Mouse (Mus musculus): ENCODE measurements around the gene Jade3.

The Jade3 gene

DNA sequence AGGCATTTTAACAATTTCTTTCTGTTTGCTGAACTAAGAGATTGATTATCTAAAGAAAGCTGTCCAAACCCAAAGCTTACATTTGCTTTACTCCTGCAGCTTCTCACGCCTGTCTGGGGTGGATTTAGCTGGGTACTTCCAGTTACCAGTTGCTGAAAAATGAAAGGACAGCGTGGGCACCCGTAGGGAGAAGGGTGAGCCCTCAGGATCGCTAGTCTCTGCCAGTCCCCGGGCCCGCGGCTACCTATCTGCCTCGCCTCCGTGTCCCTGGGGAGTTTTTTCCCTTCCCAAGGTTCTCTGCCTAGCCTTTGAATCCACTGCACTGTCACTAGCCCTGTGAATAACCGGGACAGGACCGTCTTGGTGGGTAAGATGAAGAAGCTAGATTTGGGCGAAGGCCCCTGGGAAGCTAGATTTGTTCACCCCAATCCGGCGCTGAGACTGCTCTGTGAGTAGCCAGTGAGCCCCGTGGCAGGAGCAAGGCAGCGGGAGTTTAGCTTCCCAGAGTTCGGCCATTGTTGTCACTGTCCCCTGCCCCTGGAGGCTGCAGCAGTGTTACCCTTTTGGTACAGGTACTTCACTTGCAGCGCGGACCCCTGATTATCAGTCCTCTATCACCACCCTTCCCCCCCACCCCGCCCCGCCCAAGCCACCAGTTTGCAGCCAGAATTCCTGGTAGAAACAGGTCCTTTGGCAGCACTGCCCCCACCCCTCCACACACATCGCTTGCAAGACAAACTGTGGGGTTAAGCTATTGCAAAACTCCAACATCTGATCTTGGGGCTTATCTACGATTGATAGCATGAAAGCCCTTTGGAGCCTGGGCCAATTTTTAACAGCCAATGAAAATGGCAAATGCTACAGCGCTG is 122.8 kb downstream of the Jade3 start:
- DNase-seq = peak; percentile 34

DNA sequence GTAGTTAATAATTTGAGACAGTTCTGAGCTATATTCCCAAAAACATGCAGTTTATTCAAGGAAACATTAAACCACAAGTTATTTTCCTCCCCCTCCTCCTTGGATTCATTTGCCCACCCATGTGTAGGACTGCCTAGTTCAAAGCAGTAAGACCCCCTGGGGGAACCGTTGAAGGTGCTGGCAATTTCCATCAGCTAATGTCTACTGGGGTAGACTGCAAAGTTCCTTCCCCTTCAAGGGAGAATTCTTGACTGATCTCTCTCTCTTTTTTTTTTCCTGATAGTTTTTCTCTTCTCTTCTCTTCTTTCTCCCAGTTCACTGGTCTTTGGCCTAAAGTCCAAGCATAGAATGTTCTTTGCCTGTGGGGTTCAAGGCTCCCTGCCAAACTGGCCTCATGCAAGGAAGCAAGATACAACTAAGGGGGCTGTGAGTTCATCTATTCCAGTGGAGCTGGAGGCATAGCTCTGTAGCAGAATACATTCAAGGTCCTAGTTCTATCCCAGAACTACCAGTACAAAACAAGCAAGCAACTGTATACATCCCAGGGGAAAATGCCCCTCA is 123.5 kb downstream of the Jade3 start:
- DNase-seq = no peak

DNA sequence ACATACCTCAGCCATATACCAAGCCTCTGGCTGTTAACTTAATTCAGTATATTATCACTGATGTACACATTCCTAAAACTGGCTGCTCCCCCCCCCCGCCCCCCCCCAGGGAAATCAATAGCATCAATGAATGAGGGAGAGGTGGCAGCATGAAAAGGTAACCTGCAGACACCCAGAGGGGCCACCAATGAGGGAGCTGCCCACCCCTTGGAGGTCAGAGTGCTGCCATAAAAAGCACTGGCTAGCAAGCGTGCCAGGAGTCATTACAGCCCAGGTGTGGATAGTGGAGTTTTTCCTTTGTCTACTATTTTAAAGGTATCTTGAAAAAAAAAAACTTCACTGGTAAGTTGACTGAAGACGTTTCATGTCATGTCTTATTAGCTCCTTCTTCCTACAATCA is 124.0 kb downstream of the Jade3 start, which contains the start of gene Rgn:
Gene Rgn (plus strand): TSS at position 256 of the 400 bp plus-strand sequence.
- no peak for DNase-seq

DNA sequence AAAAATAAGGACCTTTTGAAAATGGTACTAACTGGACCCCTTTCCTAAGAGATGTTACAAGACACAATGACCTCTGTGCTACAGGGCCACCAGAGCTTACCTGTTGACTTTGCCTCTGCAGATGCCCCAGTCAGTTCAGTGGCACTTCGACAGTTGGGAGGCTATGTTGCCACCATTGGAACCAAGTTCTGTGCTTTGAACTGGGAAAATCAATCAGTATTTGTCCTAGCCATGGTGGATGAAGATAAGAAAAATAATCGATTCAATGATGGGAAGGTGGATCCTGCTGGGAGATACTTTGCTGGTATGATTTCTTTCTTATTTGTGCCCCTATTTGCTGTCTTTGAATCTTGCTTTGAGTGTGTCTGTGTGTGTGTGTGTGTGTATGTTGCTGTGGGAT is 126.7 kb downstream of the Jade3 start:
- DNase-seq = no peak

DNA sequence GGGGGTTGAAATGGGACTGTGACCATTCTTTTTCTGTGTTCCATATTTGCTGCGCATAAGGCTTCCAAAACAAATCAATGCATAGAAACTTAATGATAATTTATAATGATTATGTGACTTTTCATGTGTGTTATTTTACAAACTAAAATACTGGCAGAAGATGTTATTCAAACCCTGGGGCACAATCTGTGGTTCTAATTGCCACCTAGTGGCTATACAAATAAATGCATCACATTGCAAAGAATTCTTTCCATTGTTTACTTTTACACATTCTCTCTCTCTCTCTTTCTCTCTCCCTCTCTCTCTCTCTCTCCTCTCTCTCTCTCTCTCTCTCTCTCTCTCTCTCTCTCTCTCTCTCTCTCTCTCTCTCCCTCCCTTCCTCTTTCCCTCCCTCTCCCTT is 136.4 kb downstream of the Jade3 start:
- DNase-seq = peak; percentile 19

DNA sequence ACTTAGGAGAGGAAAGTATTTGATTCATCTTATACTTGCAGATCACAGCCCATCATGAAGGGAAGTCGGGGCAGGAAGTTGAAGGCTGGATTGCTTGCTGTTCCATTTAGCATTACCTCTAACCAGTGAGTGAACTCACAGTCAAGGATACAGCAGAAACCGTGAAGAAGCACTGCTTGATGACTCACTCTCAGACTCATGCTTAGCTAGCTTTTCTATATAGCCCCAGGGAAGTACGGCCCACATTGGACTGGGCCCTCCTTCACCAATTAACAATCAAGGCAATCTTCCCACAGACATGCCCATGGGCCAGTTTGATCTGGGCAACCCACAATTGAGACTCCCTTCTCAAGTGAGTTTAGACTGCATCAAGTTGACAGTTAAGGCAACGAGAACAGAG is 138.5 kb downstream of the Jade3 start:
- DNase-seq = no peak

Measured in retina, postnatal 1 day (tissue).